Mouse (Mus musculus) midbrain, embryonic 13.5 days (tissue): ENCODE data around the gene Tom1l2. TPM values are rescaled to one million over a fixed set of nuclear protein-coding genes. Genes with fewer than 3 reads are reported as not detected.

Experiments
- ATAC-seq: fragments of 200-750 bp; cut with Nextera tagmentation; 2 replicates; pipeline ENCODE4 v1.8.0; 2017; ENCODE audit warnings: mild to moderate bottlenecking, moderate TSS enrichment, moderate library complexity
- H3K27ac ChIP-seq: fragments of 300-500 bp; sonication (generic); 2 replicates; pipeline ENCODE4 v1.5.1; 2015; ENCODE audit warnings: inconsistent platforms, mild to moderate bottlenecking, moderate library complexity
- H3K27me3 ChIP-seq: fragments of 300-500 bp; sonication (generic); 2 replicates; pipeline ENCODE4 v1.6.1; 2015; ENCODE audit warnings: mild to moderate bottlenecking, inconsistent platforms
- H3K36me3 ChIP-seq: fragments of 300-500 bp; sonication (generic); 2 replicates; pipeline ENCODE4 v1.6.1; 2015; ENCODE audit warnings: mild to moderate bottlenecking, inconsistent platforms
- H3K4me1 ChIP-seq: fragments of 300-500 bp; sonication (generic); replicated peaks from 2 replicates; pipeline ENCODE4 v1.6.1; 2015; ENCODE audit warnings: inconsistent platforms
- H3K4me2 ChIP-seq: fragments of 300-500 bp; sonication (generic); replicated peaks from 2 replicates; pipeline ENCODE4 v1.6.1; 2015; ENCODE audit warnings: moderate library complexity, mild to moderate bottlenecking, inconsistent platforms
- H3K4me3 ChIP-seq: fragments of 300-500 bp; sonication (generic); replicated peaks from 2 replicates; pipeline ENCODE4 v1.5.1; 2015; ENCODE audit warnings: mild to moderate bottlenecking, inconsistent platforms
- H3K9ac ChIP-seq: fragments of 300-500 bp; sonication (generic); replicated peaks from 2 replicates; pipeline ENCODE4 v1.6.1; 2015; ENCODE audit warnings: mild to moderate bottlenecking, inconsistent platforms
- H3K9me3 ChIP-seq: fragments of 300-500 bp; sonication (generic); 2 replicates; pipeline ENCODE4 v1.6.1; 2016; ENCODE audit warnings: mild to moderate bottlenecking, inconsistent platforms
- WGBS: fragments of 180-500 bp; shearing (Covaris S2); methylation state at CpG from one replicate; pipeline ENCODE4 v1.1.7; 2015; 5-methylcytosine and 5-hydroxymethylcytosine counted together
- polyA plus RNA-seq: library from polyadenylated mRNA; unstranded; fragments of >200 nt; fragmentation: Nextera tagmentation; extraction: Ambion mirVana; gene quantifications from 2 replicates; pipeline ENCODE4 v1.2.1, GENCODE M21; 2015

Gene Tom1l2
- polyA plus RNA-seq, 1 experiment from 2014 or later: 50.1 TPM

GRCm38 (mm10) chr11:60255639-60256038 is 97.1 kb downstream of the Tom1l2 start:
- peak overlapping the region; percentile 9; the same call in 1 of the 2 replicates for H3K27ac ChIP-seq
- H3K36me3 ChIP-seq: peaks cover 52% of the 10 kb centered on the region
- H3K4me1 ChIP-seq: peaks cover 20% of the 10 kb centered on the region
- H3K4me2 ChIP-seq: no peak overlapping the region
- H3K27me3 ChIP-seq: no peaks in the 10 kb centered on the region
- no peak overlapping the region for H3K9ac ChIP-seq
- no peaks in the 10 kb centered on the region for H3K9me3 ChIP-seq
- WGBS: 82% methylated on average over 3 of the region's 3 CpGs
- H3K4me3 ChIP-seq: no peak overlapping the region
- ATAC-seq: no peak

- Histone ChIP-seq H3K9me3 (peaks cover 2% of the 10 kb centered on the region; the same call in 1 of the 2 replicates), H3K27ac (no peak overlapping the region; the same call in 1 of the 2 replicates), H3K4me3 (no peak overlapping the region), H3K4me1 (peaks cover 20% of the 10 kb centered on the region), H3K9ac (no peak overlapping the region), H3K36me3 (peaks cover 56% of the 10 kb centered on the region), H3K27me3 (no peaks in the 10 kb centered on the region), H3K4me2 (no peak overlapping the region)
- no peak for ATAC-seq
- WGBS: 49% methylated on average over 3 of the region's 3 CpGs
Measured at GRCm38 (mm10) chr11:60255181-60255580, 97.5 kb downstream of the Tom1l2 start.

- Histone ChIP-seq H3K4me3 (no peak overlapping the region), H3K9ac (no peak overlapping the region), H3K27me3 (no peaks in the 10 kb centered on the region), H3K36me3 (peaks cover 57% of the 10 kb centered on the region), H3K27ac (peak overlapping the region; percentile 44; the same call in 1 of the 2 replicates), H3K4me2 (no peak overlapping the region), H3K9me3 (peaks cover 3% of the 10 kb centered on the region; the same call in 1 of the 2 replicates), H3K4me1 (peaks cover 20% of the 10 kb centered on the region)
- WGBS: 67% methylated on average over 5 of the region's 5 CpGs
- ATAC-seq: no peak
Measured at GRCm38 (mm10) chr11:60254308-60254707, 98.4 kb downstream of the Tom1l2 start.

DNA sequence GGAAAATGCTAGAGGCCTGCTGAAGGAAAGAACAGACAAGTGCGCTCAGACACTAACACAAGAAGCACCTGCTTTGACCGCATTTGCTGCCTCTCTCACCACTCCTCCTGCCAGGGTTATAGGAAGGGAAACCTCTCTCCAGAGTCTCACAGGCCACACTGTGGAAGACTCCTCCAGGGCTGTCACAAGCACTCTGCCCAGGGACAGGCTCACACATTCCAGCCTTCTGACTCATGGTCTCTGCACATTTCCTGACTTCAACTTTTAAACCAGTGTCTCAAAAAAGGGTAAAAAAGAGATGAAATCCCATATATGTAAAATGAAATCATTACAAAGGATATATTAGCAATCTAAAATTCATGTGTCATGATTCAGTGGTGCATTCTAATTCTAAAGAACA is 99.2 kb downstream of the Tom1l2 start:
- peaks cover 27% of the 10 kb centered on the region for H3K4me1 ChIP-seq
- H3K9me3 ChIP-seq: peaks cover 3% of the 10 kb centered on the region; the same call in 1 of the 2 replicates
- H3K9ac ChIP-seq: no peak overlapping the region
- peaks cover 54% of the 10 kb centered on the region for H3K36me3 ChIP-seq
- H3K4me2 ChIP-seq: no peak overlapping the region
- no peaks in the 10 kb centered on the region for H3K27me3 ChIP-seq
- H3K27ac ChIP-seq: no peak overlapping the region
- ATAC-seq: no peak
- H3K4me3 ChIP-seq: no peak overlapping the region
- WGBS: 96% methylated on average over 2 of the region's 2 CpGs

DNA sequence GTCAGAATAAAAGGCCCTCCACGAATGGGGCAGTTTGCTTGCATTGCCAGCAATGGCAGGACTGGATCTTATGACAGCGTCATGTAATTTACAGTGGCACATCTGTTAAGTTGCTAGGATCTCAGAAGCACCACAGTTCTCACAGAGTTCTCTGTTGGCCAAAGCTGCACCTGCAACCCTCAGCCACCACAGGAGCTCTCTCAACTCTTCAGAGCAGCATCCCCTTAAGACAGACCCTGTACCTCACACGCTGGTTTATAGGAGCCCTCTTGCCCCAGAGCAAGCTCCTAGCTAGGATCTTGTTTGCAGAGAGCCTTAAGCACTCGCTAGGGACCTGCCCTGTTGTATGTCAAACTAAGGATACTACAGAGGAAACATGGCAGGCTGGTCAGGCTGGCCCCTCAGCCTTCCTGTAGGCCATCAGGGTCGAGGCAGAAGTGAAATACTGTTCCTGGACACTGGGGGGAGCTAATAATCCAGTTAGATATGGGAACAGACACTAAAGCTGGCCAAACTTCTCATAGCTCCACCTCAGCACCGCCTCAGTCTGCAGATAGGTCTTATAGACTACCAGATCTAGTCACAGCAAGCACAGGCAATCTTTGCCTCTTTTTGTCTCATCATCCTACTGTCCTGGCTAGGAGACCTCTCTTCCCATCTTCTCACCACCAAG is 101.6 kb downstream of the Tom1l2 start:
- Histone ChIP-seq H3K4me3 (no peak overlapping the region), H3K36me3 (peaks cover 37% of the 10 kb centered on the region; the same call in 1 of the 2 replicates), H3K27ac (no peak overlapping the region), H3K4me2 (no peak overlapping the region), H3K9ac (no peak overlapping the region), H3K27me3 (no peaks in the 10 kb centered on the region), H3K9me3 (peaks cover 3% of the 10 kb centered on the region; the same call in 1 of the 2 replicates), H3K4me1 (peaks cover 28% of the 10 kb centered on the region)
- ATAC-seq: 0 out of 2 replicates have a peak, but pooled peaks have one; percentile 20
- 61% methylated on average over 6 of the region's 6 CpGs for WGBS

- H3K27me3 ChIP-seq: no peaks in the 10 kb centered on the region
- no peak overlapping the region for H3K9ac ChIP-seq
- no peak overlapping the region for H3K27ac ChIP-seq
- H3K4me1 ChIP-seq: peaks cover 16% of the 10 kb centered on the region
- no peak for ATAC-seq
- no peak overlapping the region for H3K4me3 ChIP-seq
- peaks cover 3% of the 10 kb centered on the region; the same call in 1 of the 2 replicates for H3K9me3 ChIP-seq
- 93% methylated on average over 2 of the region's 2 CpGs for WGBS
- no peak overlapping the region for H3K4me2 ChIP-seq
- peaks cover 37% of the 10 kb centered on the region; the same call in 1 of the 2 replicates for H3K36me3 ChIP-seq
Measured at GRCm38 (mm10) chr11:60249885-60250284, 102.8 kb downstream of the Tom1l2 start.

DNA sequence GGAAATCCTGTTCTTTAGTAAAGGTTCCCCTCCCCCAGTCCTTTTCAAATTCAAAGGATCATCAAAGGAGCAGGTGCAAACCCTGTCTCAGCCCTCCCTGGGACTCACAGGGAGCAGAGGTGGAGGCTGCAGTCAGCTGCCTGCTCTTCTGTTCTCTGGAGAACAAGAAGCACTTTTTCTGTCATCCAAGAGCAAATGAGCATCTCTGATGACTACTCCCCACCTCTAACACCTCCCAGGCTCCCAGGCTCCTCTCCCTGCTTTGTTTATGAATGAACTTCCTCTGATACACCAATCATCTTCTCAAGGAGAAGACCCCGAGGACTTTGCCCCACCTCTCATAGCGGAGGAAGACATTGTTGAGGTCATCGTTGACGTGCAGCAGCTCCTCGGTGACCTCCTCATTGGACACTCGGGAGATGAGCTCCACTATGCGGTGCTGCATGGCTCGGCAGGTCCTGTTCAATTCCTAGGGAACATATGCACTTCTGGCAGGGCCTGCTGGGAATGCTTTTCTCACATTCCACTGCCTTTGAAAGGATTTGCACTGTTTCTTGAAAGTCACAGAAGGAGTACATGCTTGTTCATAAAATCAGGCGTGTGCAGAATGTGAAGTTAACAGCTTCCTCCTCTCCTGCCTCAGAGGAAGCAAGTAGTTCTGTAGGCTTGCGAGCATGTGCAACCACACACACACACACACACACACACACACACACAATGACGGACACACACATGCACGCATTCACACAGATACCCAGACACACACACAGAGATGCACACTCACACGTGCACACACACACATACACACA is 103.9 kb downstream of the Tom1l2 start:
- Histone ChIP-seq H3K4me2 (no peak overlapping the region; the same call in 1 of the 2 replicates), H3K4me3 (no peak overlapping the region), H3K9ac (no peak overlapping the region; the same call in 1 of the 2 replicates), H3K4me1 (peaks cover 16% of the 10 kb centered on the region), H3K27ac (peak overlapping the region; percentile 72), H3K36me3 (peaks cover 33% of the 10 kb centered on the region; the same call in 1 of the 2 replicates), H3K27me3 (no peaks in the 10 kb centered on the region), H3K9me3 (peaks cover 3% of the 10 kb centered on the region; the same call in 1 of the 2 replicates)
- WGBS: 43% methylated on average over 13 of the region's 13 CpGs
- peak; percentile 74 for ATAC-seq

GRCm38 (mm10) chr11:60247753-60248550 is 104.8 kb downstream of the Tom1l2 start:
- H3K4me2 ChIP-seq: no peak overlapping the region
- no peaks in the 10 kb centered on the region for H3K27me3 ChIP-seq
- H3K4me1 ChIP-seq: peaks cover 16% of the 10 kb centered on the region
- no peak overlapping the region for H3K9ac ChIP-seq
- ATAC-seq: no peak
- peaks cover 26% of the 10 kb centered on the region; the same call in 1 of the 2 replicates for H3K36me3 ChIP-seq
- H3K4me3 ChIP-seq: no peak overlapping the region
- H3K9me3 ChIP-seq: peaks cover 3% of the 10 kb centered on the region; the same call in 1 of the 2 replicates
- 58% methylated on average over 5 of the region's 5 CpGs for WGBS
- H3K27ac ChIP-seq: peak overlapping the region; percentile 72

DNA sequence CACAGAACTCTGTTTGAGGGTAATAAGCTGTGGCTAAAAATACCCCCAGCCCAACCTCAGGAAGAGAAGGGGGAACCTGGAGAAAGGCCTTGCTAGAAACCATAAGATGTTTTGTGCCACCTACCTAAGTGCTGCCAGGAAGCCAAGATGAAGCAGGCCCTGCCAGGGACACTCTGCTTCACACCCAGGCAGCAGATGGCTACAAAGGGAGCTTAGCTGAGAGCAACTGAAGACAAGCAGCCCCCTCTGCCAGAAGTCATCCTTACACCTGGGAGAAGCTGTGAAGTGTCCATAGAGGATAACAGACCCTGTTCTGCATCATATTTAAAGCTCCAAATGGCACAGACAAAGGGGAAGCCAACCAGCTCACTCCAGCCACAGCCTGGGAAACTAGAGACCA is 106.6 kb downstream of the Tom1l2 start:
- peaks cover 16% of the 10 kb centered on the region for H3K4me1 ChIP-seq
- no peak for ATAC-seq
- peaks cover 33% of the 10 kb centered on the region for H3K36me3 ChIP-seq
- no peaks in the 10 kb centered on the region for H3K27me3 ChIP-seq
- no peak overlapping the region for H3K4me3 ChIP-seq
- H3K9ac ChIP-seq: no peak overlapping the region
- peaks cover 3% of the 10 kb centered on the region; the same call in 1 of the 2 replicates for H3K9me3 ChIP-seq
- H3K27ac ChIP-seq: no peak overlapping the region
- H3K4me2 ChIP-seq: no peak overlapping the region

- Histone ChIP-seq H3K9me3 (no peaks in the 10 kb centered on the region), H3K4me2 (no peak overlapping the region), H3K4me1 (peaks cover 16% of the 10 kb centered on the region), H3K27ac (no peak overlapping the region), H3K27me3 (no peaks in the 10 kb centered on the region), H3K9ac (no peak overlapping the region), H3K4me3 (no peak overlapping the region), H3K36me3 (peaks cover 39% of the 10 kb centered on the region)
- ATAC-seq: no peak
- WGBS: 71% methylated on average over 11 of the region's 11 CpGs
Measured at GRCm38 (mm10) chr11:60244503-60245143, 108.1 kb downstream of the Tom1l2 start.

DNA sequence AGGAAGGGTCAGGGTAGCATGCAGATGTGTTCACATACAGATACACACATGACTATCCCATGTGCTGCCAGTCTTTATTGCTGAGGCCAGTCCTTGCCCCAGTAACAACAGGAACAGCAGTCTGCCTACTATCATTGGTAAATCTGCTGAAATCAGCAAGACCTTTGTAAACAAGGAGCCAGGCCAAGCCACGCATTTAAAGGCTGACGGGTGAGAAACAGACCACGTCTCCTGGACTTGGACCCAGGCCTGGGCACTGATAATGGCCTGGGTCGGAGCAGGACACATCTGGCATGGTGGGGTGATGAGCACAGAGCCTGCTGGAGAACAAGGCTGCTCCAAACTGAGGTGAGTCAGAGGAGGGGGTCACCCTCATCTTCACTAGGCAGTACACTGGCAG is 112.2 kb downstream of the Tom1l2 start:
- Histone ChIP-seq H3K27ac (no peak overlapping the region), H3K9me3 (no peaks in the 10 kb centered on the region), H3K4me3 (no peak overlapping the region), H3K4me2 (no peak overlapping the region), H3K4me1 (no peaks in the 10 kb centered on the region), H3K9ac (no peak overlapping the region), H3K27me3 (no peaks in the 10 kb centered on the region), H3K36me3 (peaks cover 56% of the 10 kb centered on the region)
- WGBS: 93% methylated on average over 4 of the region's 4 CpGs
- ATAC-seq: no peak
